Mouse (Mus musculus): Measurements from ENCODE around the gene Rtp4.

GRCm38 (mm10) chr16:23482218-23482617 lies 37.9 kb upstream of the Rtp4 start:
- TF ChIP-seq CTCF (conservative IDR thresholded peaks at IDR 0.05; ENCODE audit: low read length) (no peak), NANOG (IDR thresholded peaks at IDR 0.05; ENCODE audit: borderline replicate concordance, low read length) (0 out of 2 replicates have a peak, but pooled peaks have one; percentile 28)
